Mouse (Mus musculus) layer of hippocampus, postnatal 36 days (tissue): ENCODE measurements around the gene Evc. TPM values are rescaled to one million over a fixed set of nuclear protein-coding genes. Genes with fewer than 3 reads are reported as not detected.

ENCODE experiments used
- DNase-seq, 2 experiments: peaks; one replicate each; pipeline ENCODE4 v3.0.0; 2022
- total RNA-seq, 2 experiments: library from RNA; stranded (reverse); gene quantifications; 2 replicates each; pipeline ENCODE4 v1.2.3; 2021

Gene Evc
- total RNA-seq, 2 experiments from 2014 or later = 12.2 to 12.9 TPM

GRCm38 (mm10) chr5:37298370-37298769, 38.3 kb downstream of the Evc start:
- no peak for DNase-seq

GRCm38 (mm10) chr5:37296717-37297116, 40.0 kb downstream of the Evc start:
- DNase-seq = no peak

- DNase-seq = no peak
These were observed 45.7 kb downstream of the Evc start for GRCm38 (mm10) chr5:37290983-37291382.

- DNase-seq = peak in 1 of 2 experiments; percentile 42
These were observed 47.5 kb downstream of the Evc start for GRCm38 (mm10) chr5:37289236-37289635.

- DNase-seq = peak; percentile 50 to 59
These were observed 48.3 kb downstream of the Evc start for GRCm38 (mm10) chr5:37288374-37288773.

GRCm38 (mm10) chr5:37281021-37281420, 55.7 kb downstream of the Evc start:
- no peak for DNase-seq

- DNase-seq = no peak
These were observed 72.9 kb downstream of the Evc start for GRCm38 (mm10) chr5:37263816-37264215.

- DNase-seq = no peak
These were observed 75.0 kb downstream of the Evc start for GRCm38 (mm10) chr5:37261734-37262133.

- no peak for DNase-seq
These were observed 79.5 kb downstream of the Evc start for GRCm38 (mm10) chr5:37257243-37257642.

GRCm38 (mm10) chr5:37256823-37257222, 79.9 kb downstream of the Evc start:
- no peak for DNase-seq

- no peak for DNase-seq
These were observed 82.2 kb downstream of the Evc start for GRCm38 (mm10) chr5:37254523-37254922.

- no peak for DNase-seq
These were observed 84.4 kb downstream of the Evc start for GRCm38 (mm10) chr5:37252101-37252804.

- no peak for DNase-seq
These were observed 85.1 kb downstream of the Evc start for GRCm38 (mm10) chr5:37251596-37251995.

GRCm38 (mm10) chr5:37248870-37249269, 87.8 kb downstream of the Evc start:
- no peak for DNase-seq

- DNase-seq = no peak
These were observed 89.2 kb downstream of the Evc start for GRCm38 (mm10) chr5:37247456-37247855.

GRCm38 (mm10) chr5:37246138-37246910, 90.4 kb downstream of the Evc start:
- no peak for DNase-seq

GRCm38 (mm10) chr5:37245651-37246050, 91.0 kb downstream of the Evc start:
- peak; percentile 81 to 82 for DNase-seq

- DNase-seq = no peak
These were observed 91.9 kb downstream of the Evc start for GRCm38 (mm10) chr5:37244666-37245242.

- peak; percentile 73 to 79 for DNase-seq
These were observed 92.5 kb downstream of the Evc start for GRCm38 (mm10) chr5:37244161-37244560.

GRCm38 (mm10) chr5:37243169-37243886, 93.4 kb downstream of the Evc start:
- peak in 1 of 2 experiments; percentile 34 for DNase-seq

GRCm38 (mm10) chr5:37242360-37243168, 94.1 kb downstream of the Evc start:
- DNase-seq = peak in 1 of 2 experiments; percentile 45

- peak; percentile 80 to 82 for DNase-seq
These were observed 95.0 kb downstream of the Evc start, which contains the start of gene Crmp1 for GRCm38 (mm10) chr5:37241651-37242151. TSS of gene Crmp1 (plus strand) at chr5:37241940.
